Mouse (Mus musculus): Measurements from ENCODE around the gene Otoa. TPM values are rescaled to one million over a fixed set of nuclear protein-coding genes. Genes with fewer than 3 reads are reported as not detected.

The Otoa gene
- polyA plus RNA-seq, 1 experiment from 2014 or later, result 0.13 TPM

- H3K9ac ChIP-seq (replicated peaks), result no peak overlapping the region
- no peak for ATAC-seq
- 68% methylated on average over 8 of the region's 8 CpGs for WGBS
Observed at GRCm38 (mm10) chr7:121084840-121085453, 3.5 kb downstream of the Otoa start.

DNA sequence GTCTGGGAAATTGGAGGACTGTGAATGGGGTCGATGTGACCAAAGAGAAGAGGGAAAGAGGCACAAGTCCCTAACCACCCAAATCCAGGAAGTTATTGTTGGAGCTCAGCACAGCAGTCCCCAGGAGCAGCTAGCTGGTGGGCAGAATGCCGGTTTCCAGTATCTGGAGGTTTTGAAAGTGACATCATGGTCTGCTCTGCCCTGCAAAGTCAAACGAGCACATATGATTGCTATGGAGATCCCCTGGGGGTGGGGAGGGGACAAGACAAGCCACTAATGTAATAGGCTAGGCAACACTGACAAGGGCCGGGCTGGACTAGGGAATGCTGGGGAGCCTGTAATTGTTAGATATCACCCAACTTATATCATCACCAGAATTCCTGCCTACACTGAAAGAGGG is 4.0 kb downstream of the Otoa start:
- WGBS, result 24% methylated on average over 4 of the region's 4 CpGs
- Histone ChIP-seq H3K4me2 (replicated peaks) (no peak overlapping the region), H3K4me3 (replicated peaks) (no peak overlapping the region), H3K27ac (0 out of 2 replicates have a peak overlapping the region, but pooled peaks have one; percentile 7), H3K36me3 (peaks cover 6% of the 10 kb centered on the region; the same call in 1 of the 2 replicates), H3K9me3 (no peaks in the 10 kb centered on the region), H3K4me1 (replicated peaks) (peaks cover 13% of the 10 kb centered on the region), H3K27me3 (no peaks in the 10 kb centered on the region), H3K9ac (replicated peaks) (no peak overlapping the region)
- ATAC-seq, result 0 out of 2 replicates have a peak, but pooled peaks have one; percentile 40

More at GRCm38 (mm10) chr7:121084840-121085453, 3.5 kb downstream of the Otoa start:
- H3K36me3 ChIP-seq, result peaks cover 7% of the 10 kb centered on the region; the same call in 1 of the 2 replicates
- peaks cover 13% of the 10 kb centered on the region for H3K4me1 ChIP-seq (replicated peaks)
- no peak overlapping the region for H3K4me3 ChIP-seq (replicated peaks)
- H3K27me3 ChIP-seq, result no peaks in the 10 kb centered on the region
- H3K9me3 ChIP-seq, result no peaks in the 10 kb centered on the region
- 0 out of 2 replicates have a peak overlapping the region, but pooled peaks have one; percentile 7 for H3K27ac ChIP-seq
- no peak overlapping the region for H3K4me2 ChIP-seq (replicated peaks)

DNA sequence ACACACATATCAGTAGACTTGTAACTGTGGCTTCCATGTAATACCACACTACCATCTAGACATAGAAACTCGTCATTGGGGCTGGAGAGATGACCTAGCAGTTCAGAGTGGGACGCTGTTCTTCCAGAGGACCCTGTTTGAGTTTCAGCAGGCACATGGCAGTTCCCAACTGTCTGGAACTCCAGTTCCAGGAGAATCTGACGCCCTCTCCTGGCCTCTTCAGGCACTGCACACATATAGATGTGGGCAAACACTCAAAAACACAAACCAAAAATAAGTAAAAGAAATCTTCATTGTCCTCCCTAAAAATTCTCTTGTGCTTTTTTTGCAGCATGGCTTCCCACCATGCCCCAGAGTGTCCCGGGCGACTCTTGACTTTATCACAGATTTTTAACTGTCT is 7.3 kb downstream of the Otoa start:
- Histone ChIP-seq H3K4me1 (replicated peaks) (peaks cover 13% of the 10 kb centered on the region), H3K4me2 (replicated peaks) (no peak overlapping the region)
- no peak for ATAC-seq

DNA sequence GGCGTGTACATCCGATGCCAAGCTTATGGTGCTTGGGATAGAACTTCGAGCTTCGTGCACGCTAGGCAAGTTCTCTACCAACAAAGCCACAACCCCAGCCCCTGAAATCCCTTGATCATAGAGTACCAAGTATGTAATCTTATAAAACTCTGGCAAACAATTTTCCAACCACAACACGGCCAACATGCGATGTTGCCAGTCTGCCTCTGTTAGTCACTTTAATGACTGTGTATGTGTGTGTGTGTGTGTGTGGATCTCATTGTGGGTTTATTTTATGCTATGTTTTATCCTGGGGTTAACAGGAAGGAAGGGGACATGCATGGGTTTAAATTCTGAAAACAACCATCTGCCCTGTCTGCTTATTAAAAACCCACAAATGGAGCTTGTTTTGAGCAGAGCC is 9.3 kb downstream of the Otoa start:
- Histone ChIP-seq H3K4me2 (replicated peaks) (no peak overlapping the region), H3K4me1 (replicated peaks) (peaks cover 4% of the 10 kb centered on the region), H3K9ac (replicated peaks) (no peak overlapping the region), H3K27me3 (no peaks in the 10 kb centered on the region), H3K36me3 (no peaks in the 10 kb centered on the region), H3K27ac (no peak overlapping the region), H3K4me3 (replicated peaks) (no peak overlapping the region), H3K9me3 (no peaks in the 10 kb centered on the region)
- WGBS, result 90% methylated on average over 7 of the region's 7 CpGs
- ATAC-seq, result no peak

More for the DNA sequence above, 7.3 kb downstream of the Otoa start:
- Histone ChIP-seq H3K27ac (no peak overlapping the region), H3K4me3 (replicated peaks) (no peak overlapping the region), H3K27me3 (no peaks in the 10 kb centered on the region), H3K36me3 (no peaks in the 10 kb centered on the region), H3K9me3 (no peaks in the 10 kb centered on the region), H3K9ac (replicated peaks) (no peak overlapping the region)
- 76% methylated on average over 5 of the region's 5 CpGs for WGBS

DNA sequence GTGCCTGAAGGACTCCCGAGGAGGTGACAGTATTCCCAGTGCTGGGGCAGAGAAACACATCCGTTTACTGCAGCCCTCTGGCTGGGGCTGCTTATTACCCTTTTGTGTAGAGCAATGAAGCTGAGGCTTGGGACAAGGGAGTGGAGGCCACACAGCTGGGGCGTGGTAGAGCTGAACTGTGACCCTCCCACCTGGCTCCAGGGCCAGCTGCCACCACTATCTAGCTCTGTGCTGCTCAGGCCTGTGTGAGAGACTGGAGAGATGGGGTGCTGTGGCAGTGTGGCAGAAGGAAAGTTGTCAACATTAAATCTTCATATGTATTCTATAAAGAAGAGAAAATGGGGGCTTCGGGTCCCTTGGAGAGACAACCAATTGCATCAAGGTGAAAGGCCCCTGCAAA is 11.6 kb downstream of the Otoa start:
- 72% methylated on average over 4 of the region's 4 CpGs for WGBS
- Histone ChIP-seq H3K4me3 (replicated peaks) (no peak overlapping the region), H3K36me3 (no peaks in the 10 kb centered on the region), H3K9ac (replicated peaks) (no peak overlapping the region), H3K27me3 (no peaks in the 10 kb centered on the region), H3K27ac (no peak overlapping the region), H3K9me3 (no peaks in the 10 kb centered on the region), H3K4me1 (replicated peaks) (no peaks in the 10 kb centered on the region), H3K4me2 (replicated peaks) (no peak overlapping the region)
- 0 out of 2 replicates have a peak, but pooled peaks have one; percentile 14 for ATAC-seq

GRCm38 (mm10) chr7:121098614-121099389 is 17.4 kb downstream of the Otoa start:
- no peak overlapping the region for H3K4me3 ChIP-seq (replicated peaks)
- H3K4me2 ChIP-seq (replicated peaks), result no peak overlapping the region
- 67% methylated on average over 10 of the region's 10 CpGs for WGBS
- H3K36me3 ChIP-seq, result no peaks in the 10 kb centered on the region
- H3K27me3 ChIP-seq, result no peaks in the 10 kb centered on the region
- no peak overlapping the region for H3K9ac ChIP-seq (replicated peaks)
- H3K27ac ChIP-seq, result no peak overlapping the region
- no peaks in the 10 kb centered on the region for H3K4me1 ChIP-seq (replicated peaks)
- no peak for ATAC-seq
- H3K9me3 ChIP-seq, result no peaks in the 10 kb centered on the region

GRCm38 (mm10) chr7:121107851-121108250 is 26.4 kb downstream of the Otoa start:
- no peaks in the 10 kb centered on the region for H3K4me1 ChIP-seq (replicated peaks)
- no peak overlapping the region for H3K9ac ChIP-seq (replicated peaks)
- no peaks in the 10 kb centered on the region for H3K36me3 ChIP-seq
- H3K27me3 ChIP-seq, result no peaks in the 10 kb centered on the region
- ATAC-seq, result no peak
- no peak overlapping the region for H3K4me3 ChIP-seq (replicated peaks)
- no peaks in the 10 kb centered on the region for H3K9me3 ChIP-seq
- WGBS, result 87% methylated on average over 3 of the region's 3 CpGs
- no peak overlapping the region for H3K27ac ChIP-seq
- H3K4me2 ChIP-seq (replicated peaks), result no peak overlapping the region

DNA sequence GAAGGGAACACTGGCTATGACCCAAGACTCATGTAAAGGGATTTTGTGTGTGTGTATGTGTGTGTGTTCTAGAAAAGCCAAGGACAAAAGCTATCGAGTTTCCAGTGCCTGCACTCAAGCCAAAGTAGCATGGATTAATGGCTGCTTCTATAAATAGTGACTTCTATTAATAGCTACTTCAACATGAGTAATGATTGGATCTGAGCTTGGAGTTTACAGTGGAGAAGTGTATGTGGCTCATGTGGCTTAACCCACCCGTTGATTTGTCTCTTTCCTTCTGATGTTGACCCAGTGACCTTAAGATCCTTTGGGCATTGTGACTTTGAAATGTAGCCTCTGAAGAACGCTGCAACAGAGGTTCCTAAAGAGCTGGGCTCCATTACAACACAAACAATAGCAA is 29.9 kb downstream of the Otoa start:
- no peak overlapping the region for H3K4me2 ChIP-seq (replicated peaks)
- H3K9me3 ChIP-seq, result no peaks in the 10 kb centered on the region
- no peak for ATAC-seq
- H3K27ac ChIP-seq, result no peak overlapping the region
- H3K4me3 ChIP-seq (replicated peaks), result no peak overlapping the region
- H3K4me1 ChIP-seq (replicated peaks), result no peaks in the 10 kb centered on the region
- H3K27me3 ChIP-seq, result no peaks in the 10 kb centered on the region
- 55% methylated on average over 3 of the region's 3 CpGs for WGBS
- no peak overlapping the region for H3K9ac ChIP-seq (replicated peaks)
- H3K36me3 ChIP-seq, result no peaks in the 10 kb centered on the region

DNA sequence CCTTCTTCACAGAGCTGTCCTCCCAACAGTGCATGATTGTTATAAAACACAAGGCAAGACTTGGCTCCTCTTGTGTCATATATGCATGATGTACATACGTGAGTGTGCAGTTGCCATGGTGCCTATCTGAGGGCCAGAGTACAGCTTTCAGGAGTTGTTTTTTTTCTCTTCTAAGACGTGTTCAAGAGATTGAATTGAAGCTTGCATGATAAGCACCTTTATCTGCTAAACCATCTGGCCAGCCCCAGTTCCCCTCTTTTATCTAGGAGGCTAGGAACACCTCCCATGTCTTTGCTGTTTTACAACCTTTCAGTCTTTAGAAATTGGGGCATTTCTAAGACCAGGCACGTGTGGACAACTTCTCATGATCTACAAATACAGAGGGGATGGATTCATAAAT is 30.3 kb downstream of the Otoa start:
- 72% methylated on average over 3 of the region's 3 CpGs for WGBS
- Histone ChIP-seq H3K9me3 (no peaks in the 10 kb centered on the region), H3K36me3 (no peaks in the 10 kb centered on the region), H3K27me3 (no peaks in the 10 kb centered on the region), H3K4me2 (replicated peaks) (no peak overlapping the region), H3K4me3 (replicated peaks) (no peak overlapping the region), H3K4me1 (replicated peaks) (no peaks in the 10 kb centered on the region), H3K9ac (replicated peaks) (no peak overlapping the region), H3K27ac (no peak overlapping the region)
- ATAC-seq, result no peak

GRCm38 (mm10) chr7:121120143-121120818 is 38.8 kb downstream of the Otoa start:
- no peaks in the 10 kb centered on the region for H3K36me3 ChIP-seq
- WGBS, result 11% methylated on average over 10 of the region's 10 CpGs
- no peak overlapping the region for H3K4me2 ChIP-seq (replicated peaks)
- H3K27ac ChIP-seq, result no peak overlapping the region
- H3K4me1 ChIP-seq (replicated peaks), result no peaks in the 10 kb centered on the region; the same call in 1 of the 2 replicates
- no peak overlapping the region for H3K9ac ChIP-seq (replicated peaks)
- no peaks in the 10 kb centered on the region for H3K27me3 ChIP-seq
- no peak overlapping the region for H3K4me3 ChIP-seq (replicated peaks)
- ATAC-seq, result peak; percentile 94
- no peaks in the 10 kb centered on the region for H3K9me3 ChIP-seq

- Histone ChIP-seq H3K36me3 (no peaks in the 10 kb centered on the region), H3K4me3 (replicated peaks) (no peak overlapping the region), H3K9ac (replicated peaks) (no peak overlapping the region), H3K4me1 (replicated peaks) (no peaks in the 10 kb centered on the region), H3K9me3 (no peaks in the 10 kb centered on the region), H3K27ac (no peak overlapping the region), H3K4me2 (replicated peaks) (no peak overlapping the region), H3K27me3 (no peaks in the 10 kb centered on the region)
- WGBS, result 94% methylated on average over 2 of the region's 2 CpGs
- no peak for ATAC-seq
Observed at GRCm38 (mm10) chr7:121130837-121131236, 49.4 kb downstream of the Otoa start.

GRCm38 (mm10) chr7:121141274-121141673 is 59.8 kb downstream of the Otoa start:
- H3K9me3 ChIP-seq, result no peaks in the 10 kb centered on the region
- H3K36me3 ChIP-seq, result no peaks in the 10 kb centered on the region
- no peak for ATAC-seq
- no peaks in the 10 kb centered on the region; the same call in 1 of the 2 replicates for H3K4me1 ChIP-seq (replicated peaks)
- WGBS, result 76% methylated on average over 5 of the region's 5 CpGs
- H3K9ac ChIP-seq (replicated peaks), result no peak overlapping the region
- H3K27me3 ChIP-seq, result no peaks in the 10 kb centered on the region
- no peak overlapping the region for H3K27ac ChIP-seq
- no peak overlapping the region for H3K4me2 ChIP-seq (replicated peaks)
- no peak overlapping the region for H3K4me3 ChIP-seq (replicated peaks)

All from midbrain, embryonic 13.5 days (tissue).